Mouse (Mus musculus): ENCODE results near the gene Plcxd2. TPM values are rescaled to one million over a fixed set of nuclear protein-coding genes. Genes with fewer than 3 reads are reported as not detected.

Plcxd2 gene
- polyA plus RNA-seq, 2 experiments: 1.8 to 2.6 TPM

- no peak for ATAC-seq (ENCODE audit: low FRiP score, low read depth)
- H3K27me3 ChIP-seq (ENCODE audit: control insufficient read depth, insufficient read depth, low read length): no peaks in the 10 kb centered on the region
- no peak overlapping the region for H3K9ac ChIP-seq (ENCODE audit: low read depth, low read length, severe bottlenecking)
- H3K27ac ChIP-seq (replicated peaks; ENCODE audit: low read depth, low read length): no peak overlapping the region
- no peaks in the 10 kb centered on the region for H3K36me3 ChIP-seq (ENCODE audit: control insufficient read depth, insufficient read depth, low read length)
- H3K4me1 ChIP-seq (ENCODE audit: control insufficient read depth, insufficient read depth, low read length): no peaks in the 10 kb centered on the region
- TF ChIP-seq POLR2A (IDR thresholded peaks at IDR 0.05; ENCODE audit: borderline replicate concordance, extremely low read depth, insufficient read depth, insufficient read length): no peak
- H3K4me3 ChIP-seq (replicated peaks; ENCODE audit: low read length): no peak overlapping the region
- H3K9me3 ChIP-seq (ENCODE audit: control insufficient read depth, low read length): no peaks in the 10 kb centered on the region
- DNase-seq (ENCODE audit: low spot score): no peak
- H3K4me2 ChIP-seq (replicated peaks; ENCODE audit: low read depth, low read length, severe bottlenecking): no peak overlapping the region
- 73% methylated on average over 2 of the region's 2 CpGs for WGBS
These were observed 58.0 kb downstream of the Plcxd2 start for GRCm38 (mm10) chr16:45952035-45952434.

GRCm38 (mm10) chr16:45946335-45946734 is 63.7 kb downstream of the Plcxd2 start:
- TF ChIP-seq POLR2A (IDR thresholded peaks at IDR 0.05; ENCODE audit: borderline replicate concordance, extremely low read depth, insufficient read depth, insufficient read length): no peak
- WGBS: 93% methylated on average over 2 of the region's 2 CpGs
- ATAC-seq (ENCODE audit: low FRiP score, low read depth): no peak

GRCm38 (mm10) chr16:45945649-45946048 is 64.4 kb downstream of the Plcxd2 start:
- no peak overlapping the region for H3K4me3 ChIP-seq (replicated peaks; ENCODE audit: low read length)
- WGBS: 80% methylated on average over 5 of the region's 5 CpGs
- H3K9ac ChIP-seq (ENCODE audit: low read depth, low read length, severe bottlenecking): no peak overlapping the region
- H3K27me3 ChIP-seq (ENCODE audit: control insufficient read depth, insufficient read depth, low read length): no peaks in the 10 kb centered on the region
- H3K4me1 ChIP-seq (ENCODE audit: control insufficient read depth, insufficient read depth, low read length): no peaks in the 10 kb centered on the region; the same call in 1 of the 2 replicates
- no peaks in the 10 kb centered on the region for H3K9me3 ChIP-seq (ENCODE audit: control insufficient read depth, low read length)
- H3K4me2 ChIP-seq (replicated peaks; ENCODE audit: low read depth, low read length, severe bottlenecking): no peak overlapping the region
- H3K27ac ChIP-seq (replicated peaks; ENCODE audit: low read depth, low read length): no peak overlapping the region
- no peak for DNase-seq (ENCODE audit: low spot score)
- H3K36me3 ChIP-seq (ENCODE audit: control insufficient read depth, insufficient read depth, low read length): no peaks in the 10 kb centered on the region
- TF ChIP-seq POLR2A (IDR thresholded peaks at IDR 0.05; ENCODE audit: borderline replicate concordance, extremely low read depth, insufficient read depth, insufficient read length): no peak
- no peak for ATAC-seq (ENCODE audit: low FRiP score, low read depth)

More at GRCm38 (mm10) chr16:45946335-45946734, 63.7 kb downstream of the Plcxd2 start:
- Histone ChIP-seq H3K4me2 (replicated peaks; ENCODE audit: low read depth, low read length, severe bottlenecking) (no peak overlapping the region), H3K9me3 (ENCODE audit: control insufficient read depth, low read length) (no peaks in the 10 kb centered on the region), H3K27ac (replicated peaks; ENCODE audit: low read depth, low read length) (no peak overlapping the region), H3K36me3 (ENCODE audit: control insufficient read depth, insufficient read depth, low read length) (no peaks in the 10 kb centered on the region), H3K4me1 (ENCODE audit: control insufficient read depth, insufficient read depth, low read length) (no peaks in the 10 kb centered on the region; the same call in 1 of the 2 replicates), H3K9ac (ENCODE audit: low read depth, low read length, severe bottlenecking) (no peak overlapping the region), H3K27me3 (ENCODE audit: control insufficient read depth, insufficient read depth, low read length) (no peaks in the 10 kb centered on the region), H3K4me3 (replicated peaks; ENCODE audit: low read length) (no peak overlapping the region)
- no peak for DNase-seq (ENCODE audit: low spot score)

- Histone ChIP-seq H3K4me1 (ENCODE audit: control insufficient read depth, insufficient read depth, low read length) (no peaks in the 10 kb centered on the region; the same call in 1 of the 2 replicates), H3K4me2 (replicated peaks; ENCODE audit: low read depth, low read length, severe bottlenecking) (no peak overlapping the region), H3K9ac (ENCODE audit: low read depth, low read length, severe bottlenecking) (no peak overlapping the region), H3K27ac (replicated peaks; ENCODE audit: low read depth, low read length) (no peak overlapping the region), H3K27me3 (ENCODE audit: control insufficient read depth, insufficient read depth, low read length) (no peaks in the 10 kb centered on the region), H3K36me3 (ENCODE audit: control insufficient read depth, insufficient read depth, low read length) (no peaks in the 10 kb centered on the region), H3K4me3 (replicated peaks; ENCODE audit: low read length) (no peak overlapping the region), H3K9me3 (ENCODE audit: control insufficient read depth, low read length) (no peaks in the 10 kb centered on the region)
- TF ChIP-seq POLR2A (IDR thresholded peaks at IDR 0.05; ENCODE audit: borderline replicate concordance, extremely low read depth, insufficient read depth, insufficient read length): no peak
- ATAC-seq (ENCODE audit: low FRiP score, low read depth) (no peak; the same call in 1 of the 2 replicates), DNase-seq (ENCODE audit: low spot score) (no peak)
- WGBS: 43% methylated on average over 11 of the region's 11 CpGs
These were observed 64.8 kb downstream of the Plcxd2 start for GRCm38 (mm10) chr16:45945174-45945631.

- Histone ChIP-seq H3K27ac (replicated peaks; ENCODE audit: low read depth, low read length) (no peak overlapping the region), H3K4me1 (ENCODE audit: control insufficient read depth, insufficient read depth, low read length) (peaks cover under 1% of the 10 kb centered on the region; the same call in 1 of the 2 replicates), H3K27me3 (ENCODE audit: control insufficient read depth, insufficient read depth, low read length) (no peaks in the 10 kb centered on the region), H3K4me2 (replicated peaks; ENCODE audit: low read depth, low read length, severe bottlenecking) (no peak overlapping the region), H3K9me3 (ENCODE audit: control insufficient read depth, low read length) (no peaks in the 10 kb centered on the region), H3K4me3 (replicated peaks; ENCODE audit: low read length) (no peak overlapping the region), H3K9ac (ENCODE audit: low read depth, low read length, severe bottlenecking) (no peak overlapping the region), H3K36me3 (ENCODE audit: control insufficient read depth, insufficient read depth, low read length) (no peaks in the 10 kb centered on the region)
- 0 out of 2 replicates have a peak, but pooled peaks have one; percentile 41 for ATAC-seq (ENCODE audit: low FRiP score, low read depth)
- TF ChIP-seq POLR2A (IDR thresholded peaks at IDR 0.05; ENCODE audit: borderline replicate concordance, extremely low read depth, insufficient read depth, insufficient read length): no peak
- peak; percentile 78 for DNase-seq (ENCODE audit: low spot score)
- 62% methylated on average over 8 of the region's 8 CpGs for WGBS
These were observed 67.7 kb downstream of the Plcxd2 start for GRCm38 (mm10) chr16:45942169-45942891.
